Mouse (Mus musculus) embryonic facial prominence, embryonic 11.5 days (tissue): Measurements from ENCODE around the gene Itpripl1. TPM values are rescaled to one million over a fixed set of nuclear protein-coding genes. Genes with fewer than 3 reads are reported as not detected.
"Not testable (repeated sequence)": the region's sequence is repeated elsewhere in the genome, so short reads cannot be mapped to it uniquely, and the experiment has no call there.

Experiments used
- ATAC-seq: fragments of 200-750 bp; cut with Nextera tagmentation; replicated peaks from 2 replicates; pipeline ENCODE4 v1.8.0; 2017; ENCODE audit warnings: low read depth; ENCODE audit not compliant: insufficient number of reproducible peaks, low FRiP score, low TSS enrichment
- DNase-seq: peaks from one replicate; pipeline ENCODE4 v3.0.0-alpha.2; 2015; ENCODE audit warnings: low spot score
- H3K27ac ChIP-seq: fragments of 300-500 bp; sonication (generic); replicated peaks from 2 replicates; pipeline ENCODE4 v1.5.1; 2014; ENCODE audit warnings: mild to moderate bottlenecking, low read depth, low read length, control low read depth
- H3K27me3 ChIP-seq: fragments of 300-500 bp; sonication (generic); 2 replicates; pipeline ENCODE4 v1.6.1; 2014; ENCODE audit warnings: mild to moderate bottlenecking, low read length, moderate library complexity, mixed read lengths; ENCODE audit not compliant: control insufficient read depth, insufficient read depth
- H3K36me3 ChIP-seq: fragments of 300-500 bp; sonication (generic); replicated peaks from 2 replicates; pipeline ENCODE4 v1.6.1; 2014; ENCODE audit warnings: low read depth, mild to moderate bottlenecking, low read length, moderate library complexity, mixed read lengths; ENCODE audit not compliant: control insufficient read depth, insufficient read depth
- H3K4me1 ChIP-seq: fragments of 300-500 bp; sonication (generic); 2 replicates; pipeline ENCODE4 v1.6.1; 2014; ENCODE audit warnings: low read length, mixed read lengths; ENCODE audit not compliant: control insufficient read depth, insufficient read depth
- H3K4me2 ChIP-seq: fragments of 300-500 bp; sonication (generic); 2 replicates; pipeline ENCODE4 v1.6.1; 2014; ENCODE audit warnings: low read depth, mild to moderate bottlenecking, control low read depth, low read length, moderate library complexity
- H3K4me3 ChIP-seq: fragments of 300-500 bp; sonication (generic); 2 replicates; pipeline ENCODE4 v1.5.1; 2014; ENCODE audit warnings: low read depth, low read length, control low read depth
- H3K9ac ChIP-seq: fragments of 300-500 bp; sonication (generic); replicated peaks from 2 replicates; pipeline ENCODE4 v1.6.1; 2014; ENCODE audit warnings: mild to moderate bottlenecking, control low read depth, low read length
- H3K9me3 ChIP-seq: fragments of 300-500 bp; sonication (generic); replicated peaks from 2 replicates; pipeline ENCODE4 v1.6.1; 2016; ENCODE audit warnings: mild to moderate bottlenecking, low read length, inconsistent platforms, mixed read lengths; ENCODE audit not compliant: control insufficient read depth
- WGBS: fragments of 180-500 bp; shearing (Covaris S2); extraction: QIAGEN DNeasy Blood & Tissue Kit; methylation state at CpG from one replicate; pipeline ENCODE4 v1.1.7; 2014; 5-methylcytosine and 5-hydroxymethylcytosine counted together
- polyA plus RNA-seq: library from polyadenylated mRNA; unstranded; fragments of >200 nt; fragmentation: Nextera tagmentation; extraction: Ambion mirVana; gene quantifications from 2 replicates; pipeline ENCODE4 v1.2.1, GENCODE M21; 2014

The Itpripl1 gene
- polyA plus RNA-seq, 1 experiment from 2014 or later, result 15.9 TPM

DNA sequence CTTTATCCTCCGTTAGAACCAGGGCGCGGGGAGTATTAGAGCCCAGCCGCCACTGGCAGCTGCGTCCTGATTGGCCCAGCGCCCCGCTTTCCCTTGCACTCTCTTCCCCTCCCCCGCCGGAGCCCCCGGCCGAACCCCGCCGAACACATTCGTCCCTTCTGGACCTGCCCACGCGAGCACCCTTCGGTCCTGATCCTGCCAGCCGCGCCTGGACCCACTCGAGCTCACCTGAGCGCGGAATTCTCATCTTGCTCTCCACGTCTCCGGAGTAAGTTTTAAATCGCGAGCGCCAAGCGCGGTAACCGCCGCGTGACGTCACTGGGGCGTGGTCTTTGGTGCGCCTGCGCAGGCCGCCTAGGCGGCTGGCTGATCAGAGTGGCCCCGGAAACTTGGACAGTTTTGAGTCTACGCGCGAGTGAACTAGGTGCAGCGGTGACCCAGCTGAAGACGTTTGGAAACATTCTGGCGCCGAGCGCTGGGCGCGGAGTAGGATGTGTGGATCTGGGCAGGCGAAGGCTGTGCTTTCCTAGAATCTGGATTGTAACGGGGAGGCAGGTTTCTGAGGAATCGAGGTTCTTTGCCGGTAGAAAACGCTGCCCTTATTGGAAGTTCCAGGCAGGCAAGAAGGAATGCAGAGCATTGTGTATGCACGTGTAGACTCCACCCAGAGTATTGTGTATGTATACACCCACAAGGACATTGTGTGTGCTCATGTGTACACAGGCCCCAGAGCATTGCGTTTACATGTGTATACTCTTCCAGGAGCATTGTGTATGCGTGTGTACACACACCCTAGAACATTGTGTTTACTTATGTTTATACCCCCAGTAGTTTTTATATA is 9.4 kb downstream of the Itpripl1 start, which contains the start of gene Ncaph:
Ncaph (minus strand) TSS at position 334 of the 841 bp plus-strand sequence.
- Histone ChIP-seq H3K9ac (peak within 1 kb of the TSS; percentile 74), H3K4me1 (no peaks in the 10 kb centered on the region; the same call in 1 of the 2 replicates), H3K27ac (peak within 1 kb of the TSS; percentile 77), H3K27me3 (no peaks in the 10 kb centered on the region), H3K9me3 (no peaks in the 10 kb centered on the region), H3K36me3 (no peaks in the 10 kb centered on the region), H3K4me2 (peak within 1 kb of the TSS; percentile 60), H3K4me3 (peak within 1 kb of the TSS; percentile 77)
- peak; percentile 95 for DNase-seq
- peak; percentile 84 for ATAC-seq
- WGBS, result 1% methylated on average over 57 of the region's 57 CpGs

DNA sequence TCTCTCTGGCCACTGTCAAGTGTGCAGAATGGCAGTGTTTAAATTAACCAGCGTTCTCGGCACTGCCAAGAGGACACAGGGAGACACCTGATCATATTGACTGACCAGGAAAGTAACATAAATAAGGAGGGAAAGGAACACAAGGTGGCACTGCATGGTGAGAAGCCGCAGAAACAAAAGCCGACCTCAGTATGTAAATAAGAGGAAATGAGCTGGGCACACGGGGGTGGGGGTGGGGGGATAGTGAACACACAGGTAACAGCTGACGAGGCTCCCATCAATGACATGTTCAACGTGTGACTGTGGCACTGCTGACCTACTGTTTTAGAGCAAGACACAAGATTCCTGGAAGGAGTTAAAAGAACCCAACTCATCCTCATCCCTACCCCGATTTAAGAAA is 11.9 kb downstream of the Itpripl1 start:
- H3K9me3 ChIP-seq, result no peaks in the 10 kb centered on the region
- H3K4me1 ChIP-seq, result no peaks in the 10 kb centered on the region; the same call in 1 of the 2 replicates
- no peak overlapping the region for H3K4me3 ChIP-seq
- H3K27ac ChIP-seq, result no peak overlapping the region
- H3K4me2 ChIP-seq, result no peak overlapping the region
- H3K27me3 ChIP-seq, result no peaks in the 10 kb centered on the region
- WGBS, result 78% methylated on average over 8 of the region's 8 CpGs
- no peak overlapping the region for H3K9ac ChIP-seq
- ATAC-seq (no peak), DNase-seq (no peak)
- no peaks in the 10 kb centered on the region; the same call in 1 of the 2 replicates for H3K36me3 ChIP-seq

DNA sequence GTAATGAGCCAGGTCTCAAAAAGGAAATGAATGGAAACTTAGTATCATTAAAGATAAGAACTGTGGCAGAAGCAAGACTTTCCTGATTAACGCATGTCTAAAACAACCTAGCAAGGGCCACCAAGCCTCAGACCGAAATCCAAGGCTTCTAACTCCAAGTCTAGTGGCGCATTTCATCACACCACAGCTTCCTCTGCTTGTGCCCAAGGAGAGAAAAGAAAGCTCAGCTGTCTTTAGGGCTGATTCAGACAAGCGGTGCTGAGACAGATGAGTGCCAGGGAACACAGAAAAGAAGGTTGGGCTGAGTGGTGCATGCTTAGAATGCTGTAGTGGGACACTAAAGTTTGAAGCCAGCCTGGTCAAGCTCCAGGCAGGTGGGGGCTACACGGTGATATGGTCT is 14.3 kb downstream of the Itpripl1 start:
- Histone ChIP-seq H3K9ac (no peak overlapping the region), H3K9me3 (no peaks in the 10 kb centered on the region), H3K36me3 (peaks cover 8% of the 10 kb centered on the region), H3K4me2 (no peak overlapping the region), H3K4me1 (no peaks in the 10 kb centered on the region; the same call in 1 of the 2 replicates), H3K27me3 (no peaks in the 10 kb centered on the region), H3K4me3 (no peak overlapping the region), H3K27ac (no peak overlapping the region)
- no peak for ATAC-seq
- DNase-seq, result no peak
- WGBS, result 89% methylated on average over 5 of the region's 5 CpGs

DNA sequence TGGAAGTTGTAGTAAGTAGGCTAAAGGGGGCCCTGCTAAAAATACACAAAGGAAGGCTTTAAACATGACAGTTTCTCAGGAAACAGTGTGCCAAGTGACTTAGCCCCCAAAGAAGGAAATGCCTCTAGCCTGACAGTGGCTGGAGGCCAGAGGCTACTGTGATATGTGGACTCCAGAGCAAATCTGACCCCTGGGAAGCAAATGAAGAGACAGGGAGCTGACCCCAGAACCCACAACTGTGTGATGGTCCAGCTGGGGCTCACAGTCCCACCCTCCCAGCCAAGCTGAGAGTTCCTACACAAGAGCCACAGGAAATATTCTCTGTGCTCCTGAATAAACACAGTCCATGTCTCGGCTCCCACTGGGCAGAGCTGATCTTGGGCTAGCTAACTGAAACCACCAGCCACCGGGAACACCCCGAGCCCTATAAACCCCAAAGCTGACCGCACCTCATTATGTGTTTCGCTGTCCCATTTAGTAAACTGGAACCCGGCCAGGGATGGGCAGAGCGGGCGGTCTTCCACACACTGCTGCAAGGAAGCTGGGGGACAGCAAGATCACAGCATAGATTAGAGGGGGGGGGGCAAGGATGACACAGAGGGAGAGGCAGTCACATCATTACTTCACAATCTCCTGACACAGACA is 21.5 kb downstream of the Itpripl1 start:
- no peak overlapping the region for H3K4me3 ChIP-seq
- no peak overlapping the region for H3K4me2 ChIP-seq
- H3K27me3 ChIP-seq, result no peaks in the 10 kb centered on the region
- WGBS, result 90% methylated on average over 8 of the region's 8 CpGs
- H3K9ac ChIP-seq, result no peak overlapping the region
- H3K4me1 ChIP-seq, result no peaks in the 10 kb centered on the region
- DNase-seq, result no peak
- H3K36me3 ChIP-seq, result peaks cover 29% of the 10 kb centered on the region
- ATAC-seq, result no peak
- H3K9me3 ChIP-seq, result no peaks in the 10 kb centered on the region
- H3K27ac ChIP-seq, result no peak overlapping the region

DNA sequence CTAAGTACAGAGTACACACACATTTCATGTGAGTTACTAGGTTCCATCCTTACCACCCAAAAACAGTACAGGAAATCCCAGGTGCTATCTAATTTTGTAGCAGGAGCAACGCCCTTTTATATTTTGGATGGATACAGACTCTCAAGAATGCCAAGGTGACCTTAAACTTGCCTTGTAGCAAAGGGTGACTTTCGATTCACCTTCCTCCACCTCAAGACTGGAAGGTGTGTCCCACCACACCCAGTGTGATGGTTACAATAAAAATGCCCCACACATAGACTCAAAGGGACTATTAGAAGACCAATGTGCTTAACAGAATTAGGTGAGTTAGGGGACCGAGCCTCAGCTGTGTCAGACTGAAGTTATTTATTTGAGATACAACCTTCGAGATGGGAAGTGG is 34.3 kb downstream of the Itpripl1 start:
- DNase-seq (no peak), ATAC-seq (no peak)
- Histone ChIP-seq H3K36me3 (peaks cover 19% of the 10 kb centered on the region), H3K4me2 (no peak overlapping the region), H3K9me3 (no peaks in the 10 kb centered on the region), H3K9ac (no peak overlapping the region), H3K4me1 (no peaks in the 10 kb centered on the region), H3K4me3 (no peak overlapping the region), H3K27ac (no peak overlapping the region), H3K27me3 (no peaks in the 10 kb centered on the region)
- WGBS, result 90% methylated on average over 4 of the region's 4 CpGs

DNA sequence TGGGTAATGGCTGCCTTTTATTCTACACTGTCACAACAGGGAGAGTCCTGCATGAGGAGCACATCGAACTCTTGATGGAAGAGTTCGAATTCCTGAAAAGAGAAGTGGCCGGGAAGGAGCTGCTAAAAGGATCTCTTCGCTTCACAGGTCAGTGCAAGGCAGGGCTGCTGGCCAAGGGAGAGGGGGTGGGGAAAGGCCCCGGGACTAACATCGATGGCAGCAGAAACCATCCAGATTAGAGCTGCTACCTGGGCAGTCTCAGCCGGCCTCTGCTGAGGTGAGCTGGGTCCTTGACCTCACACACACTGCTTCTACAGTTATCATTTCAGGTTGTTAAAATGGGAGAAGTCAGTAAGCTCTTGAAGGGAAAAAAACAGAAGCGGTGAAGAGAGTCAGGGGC is 51.2 kb downstream of the Itpripl1 start:
- WGBS, result 76% methylated on average over 8 of the region's 8 CpGs
- H3K4me3 ChIP-seq, result no peak overlapping the region
- no peak for ATAC-seq

DNA sequence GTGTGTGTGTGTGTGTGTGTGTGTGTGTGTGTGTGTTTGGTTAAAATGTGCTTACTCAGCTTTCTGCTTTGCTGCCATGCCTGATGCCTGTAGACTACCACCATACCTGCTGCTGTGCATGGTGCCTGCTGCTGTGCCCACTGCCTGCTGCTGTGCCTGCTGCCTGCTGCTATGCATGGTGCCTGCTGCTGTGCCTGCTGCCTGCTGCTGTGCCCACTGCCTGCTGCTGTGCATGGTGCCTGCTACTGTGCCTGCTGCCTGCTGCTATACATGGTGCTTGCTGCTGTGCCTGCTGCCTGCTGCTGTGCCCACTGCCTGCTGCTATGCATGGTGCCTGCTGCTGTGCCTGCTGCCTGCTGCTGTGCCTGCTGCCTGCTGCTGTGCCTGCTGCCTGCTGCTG is 53.1 kb downstream of the Itpripl1 start:
- not testable (repeated sequence) for H3K4me1 ChIP-seq

More for the DNA sequence above, 51.2 kb downstream of the Itpripl1 start:
- Histone ChIP-seq H3K27ac (no peak overlapping the region), H3K36me3 (no peaks in the 10 kb centered on the region), H3K9ac (no peak overlapping the region), H3K27me3 (no peaks in the 10 kb centered on the region), H3K4me2 (no peak overlapping the region), H3K9me3 (no peaks in the 10 kb centered on the region), H3K4me1 (no peaks in the 10 kb centered on the region)
- DNase-seq, result no peak

More for the DNA sequence above, 53.1 kb downstream of the Itpripl1 start:
- ATAC-seq, H3K36me3 ChIP-seq, H3K27ac ChIP-seq, H3K4me3 ChIP-seq, H3K9me3 ChIP-seq, H3K4me2 ChIP-seq, H3K9ac ChIP-seq, H3K27me3 ChIP-seq, DNase-seq: not testable (repeated sequence)
